1 mouse cellular context compared by ENCODE assay signal in genomic region chr1:151153056-151153652, GRCm38 (mm10).
A peak's percentile ranks its signal among the peaks of the same experiment; 100 is the strongest.
TF ChIP-seq lines count a peak whose summit lies in the region.

No protein-coding gene starts in this region.

TF ChIP-seq in MEL, 35 proteins besides CTCF, POLR2A, EP300 and RAD21:
- no peak for TF ChIP-seq JUND (IDR thresholded peaks at IDR 0.05; ENCODE audit: low read depth, low read length)
- no peak for TF ChIP-seq POLR2AphosphoS2 (IDR thresholded peaks at IDR 0.05; ENCODE audit: low read length)
- TF ChIP-seq ETS1 (IDR thresholded peaks at IDR 0.05; ENCODE audit: low read depth, low read length) = peak; percentile 70
- TF ChIP-seq SIN3A (IDR thresholded peaks at IDR 0.05; ENCODE audit: low read length) = peak; percentile 31; the same call in 1 of the 2 replicates
- no peak for TF ChIP-seq MXI1 (IDR thresholded peaks at IDR 0.05; ENCODE audit: low read depth, low read length)
- TF ChIP-seq BHLHE40 (IDR thresholded peaks at IDR 0.05; ENCODE audit: borderline replicate concordance, low read depth, low read length) = peak; percentile 43; the same call in 1 of the 2 replicates
- no peak for TF ChIP-seq CHD1 (IDR thresholded peaks at IDR 0.05; ENCODE audit: low read depth, low read length)
- TF ChIP-seq SMC3 (IDR thresholded peaks at IDR 0.05; ENCODE audit: low read depth, low read length) = no peak
- no peak for TF ChIP-seq MYB (IDR thresholded peaks at IDR 0.05; ENCODE audit: low read depth, low read length)
- no peak for TF ChIP-seq TAL1 (IDR thresholded peaks at IDR 0.05; ENCODE audit: low read length)
- TF ChIP-seq USF2 (IDR thresholded peaks at IDR 0.05; ENCODE audit: borderline replicate concordance in 1 of 2, insufficient read depth in 1 of 2, low read depth in 1 of 2, low read length in 2 of 2) = no peak
- no peak for TF ChIP-seq KAT2A (conservative IDR thresholded peaks at IDR 0.05; ENCODE audit: low read depth, low read length)
- TF ChIP-seq ZC3H11A (IDR thresholded peaks at IDR 0.05; ENCODE audit: low read depth, low read length) = no peak
- no peak for TF ChIP-seq MAZ (IDR thresholded peaks at IDR 0.05; ENCODE audit: low read depth, low read length)
- TF ChIP-seq UBTF (IDR thresholded peaks at IDR 0.05; ENCODE audit: borderline replicate concordance, insufficient read depth, low read depth, low read length) = no peak
- TF ChIP-seq ZNF384 (IDR thresholded peaks at IDR 0.05; ENCODE audit: low read depth, low read length) = no peak
- TF ChIP-seq ELF1 (IDR thresholded peaks at IDR 0.05; ENCODE audit: low read depth, low read length) = no peak
- TF ChIP-seq GABPA (IDR thresholded peaks at IDR 0.05; ENCODE audit: low read depth, low read length) = no peak
- TF ChIP-seq MAX (IDR thresholded peaks at IDR 0.05; ENCODE audit: low read length) = no peak
- no peak for TF ChIP-seq GATA1 (IDR thresholded peaks at IDR 0.05; ENCODE audit: low read depth, low read length)
- TF ChIP-seq MEF2A (IDR thresholded peaks at IDR 0.05; ENCODE audit: extremely low read depth, insufficient replicate concordance, low read depth, low read length, poor library complexity, severe bottlenecking) = no peak
- no peak for TF ChIP-seq NRF1 (IDR thresholded peaks at IDR 0.05; ENCODE audit: insufficient read depth, low read depth, low read length, poor library complexity, severe bottlenecking)
- TF ChIP-seq MAFK (IDR thresholded peaks at IDR 0.05; ENCODE audit: borderline replicate concordance, low read depth, low read length) = no peak
- no peak for TF ChIP-seq POLR2AphosphoS5 (IDR thresholded peaks at IDR 0.05; ENCODE audit: borderline replicate concordance, low read depth, low read length)
- no peak for TF ChIP-seq NELFE (IDR thresholded peaks at IDR 0.05; ENCODE audit: low read depth, low read length)
- no peak for TF ChIP-seq TBP (IDR thresholded peaks at IDR 0.05; ENCODE audit: low read depth, low read length)
- no peak for TF ChIP-seq ZKSCAN1 (IDR thresholded peaks at IDR 0.05; ENCODE audit: low read depth, low read length)
- no peak for TF ChIP-seq CHD2 (IDR thresholded peaks at IDR 0.05; ENCODE audit: low read length)
- TF ChIP-seq E2F4 (IDR thresholded peaks at IDR 0.05; ENCODE audit: borderline replicate concordance, low read depth, low read length) = no peak
- no peak for TF ChIP-seq ZMIZ1 (IDR thresholded peaks at IDR 0.05; ENCODE audit: low read depth, low read length)
- 0 out of 2 replicates have a peak, but pooled peaks have one; percentile 43 for TF ChIP-seq TCF12 (IDR thresholded peaks at IDR 0.05; ENCODE audit: low read depth, low read length)
- no peak for TF ChIP-seq USF1 (IDR thresholded peaks at IDR 0.05; ENCODE audit: low read depth, low read length)
